Mouse (Mus musculus) MEL (cell line): Measurements from ENCODE around the gene Stab1. TPM values are rescaled to one million over a fixed set of nuclear protein-coding genes. Genes with fewer than 3 reads are reported as not detected.

ENCODE experiments used
- DNase-seq: peaks from one replicate; pipeline ENCODE4 v3.0.0; 2011; ENCODE audit warnings: low read depth, low spot score
- H3K27ac ChIP-seq: 2 replicates; pipeline ENCODE4 v1.5.1; 2012; ENCODE audit warnings: low read depth, mild to moderate bottlenecking, control low read depth, low read length, moderate library complexity; ENCODE audit not compliant: control insufficient read depth
- H3K27me3 ChIP-seq, 2 experiments: fragments of 150-350 bp in 1 of 2; sonication (generic) in 1 of 2; 2 replicates each; pipeline ENCODE4 v1.6.1; 2012; ENCODE audit warnings: low read length in 2 of 2, mild to moderate bottlenecking in 2 of 2, improper control_type of control experiment in 1 of 2, moderate library complexity in 1 of 2; ENCODE audit not compliant: insufficient read depth in 2 of 2, control insufficient read depth in 1 of 2
- H3K36me3 ChIP-seq, 2 experiments: 2 replicates each; pipeline ENCODE4 v1.6.1; 2012 to 2014; ENCODE audit warnings: low read length in 2 of 2, improper control_type of control experiment in 1 of 2, inconsistent platforms in 1 of 2, mild to moderate bottlenecking in 1 of 2; ENCODE audit not compliant: insufficient read depth in 2 of 2, control insufficient read depth in 1 of 2
- H3K4me1 ChIP-seq, 2 experiments: fragments of 150-350 bp in 1 of 2; sonication (generic) in 1 of 2; 2 replicates each; pipeline ENCODE4 v1.6.1; 2012; ENCODE audit warnings: low read length in 2 of 2, improper control_type of control experiment in 1 of 2, mild to moderate bottlenecking in 1 of 2; ENCODE audit not compliant: insufficient read depth in 2 of 2, control insufficient read depth in 1 of 2
- H3K4me3 ChIP-seq, 2 experiments: fragments of 150-350 bp in 1 of 2; sonication (generic) in 1 of 2; 2 replicates each; pipeline ENCODE4 v1.5.1; 2012; ENCODE audit warnings: low read depth in 2 of 2, low read length in 2 of 2, mild to moderate bottlenecking in 2 of 2, moderate library complexity in 2 of 2, control low read depth in 1 of 2, improper control_type of control experiment in 1 of 2; ENCODE audit not compliant: control insufficient read depth in 1 of 2, insufficient read depth in 1 of 2
- H3K79me2 ChIP-seq: 2 replicates; pipeline ENCODE4 v1.6.1; 2012; ENCODE audit warnings: mild to moderate bottlenecking, low read length, moderate library complexity; ENCODE audit not compliant: control insufficient read depth, poor library complexity, insufficient read depth
- H3K9ac ChIP-seq: 2 replicates; pipeline ENCODE4 v1.6.1; 2012; ENCODE audit warnings: low read depth, mild to moderate bottlenecking, control low read depth, low read length, moderate library complexity; ENCODE audit not compliant: control insufficient read depth, poor library complexity, severe bottlenecking
- H3K9me3 ChIP-seq: fragments of 150-350 bp; sonication (generic); replicated peaks from 2 replicates; pipeline ENCODE4 v1.6.1; 2012; ENCODE audit warnings: mild to moderate bottlenecking, low read length, improper control_type of control experiment, moderate library complexity; ENCODE audit not compliant: insufficient read depth
- BHLHE40 ChIP-seq: IDR thresholded peaks from 2 replicates; pipeline ENCODE4 v1.6.1; 2012; ENCODE audit warnings: low read depth, mild to moderate bottlenecking, inconsistent platforms, low read length, improper control_type of control experiment, borderline replicate concordance
- GATA1 ChIP-seq: IDR thresholded peaks from 2 replicates; pipeline ENCODE4 v1.6.1; 2011; ENCODE audit warnings: low read depth, low read length, improper control_type of control experiment
- JUND ChIP-seq: IDR thresholded peaks from 2 replicates; pipeline ENCODE4 v1.6.1; 2011; ENCODE audit warnings: low read depth, mild to moderate bottlenecking, improper control_type of control experiment, low read length
- MAFK ChIP-seq: IDR thresholded peaks from 2 replicates; pipeline ENCODE4 v1.6.1; 2011; ENCODE audit warnings: low read depth, mild to moderate bottlenecking, low read length, improper control_type of control experiment, borderline replicate concordance
- MAX ChIP-seq: IDR thresholded peaks from 2 replicates; pipeline ENCODE4 v1.6.1; 2011; ENCODE audit warnings: low read length, improper control_type of control experiment
- MXI1 ChIP-seq: IDR thresholded peaks from 2 replicates; pipeline ENCODE4 v1.6.1; 2011; ENCODE audit warnings: mild to moderate bottlenecking, low read depth, low read length, improper control_type of control experiment
- MYB ChIP-seq: IDR thresholded peaks from 2 replicates; pipeline ENCODE4 v1.6.1; 2011; ENCODE audit warnings: mild to moderate bottlenecking, low read depth, low read length, improper control_type of control experiment
- RAD21 ChIP-seq: IDR thresholded peaks from 2 replicates; pipeline ENCODE4 v1.6.1; 2011; ENCODE audit warnings: mild to moderate bottlenecking, low read depth, low read length, improper control_type of control experiment
- RCOR1 ChIP-seq: IDR thresholded peaks from 2 replicates; pipeline ENCODE4 v1.6.1; 2012; ENCODE audit warnings: low read depth, mild to moderate bottlenecking, inconsistent platforms, low read length, improper control_type of control experiment
- SMC3 ChIP-seq: IDR thresholded peaks from 2 replicates; pipeline ENCODE4 v1.6.1; 2011; ENCODE audit warnings: low read depth, low read length, improper control_type of control experiment
- ZC3H11A ChIP-seq: IDR thresholded peaks from 2 replicates; pipeline ENCODE4 v1.6.1; 2012; ENCODE audit warnings: low read depth, mild to moderate bottlenecking, inconsistent platforms, low read length, improper control_type of control experiment
- ZNF384 ChIP-seq: IDR thresholded peaks from 2 replicates; pipeline ENCODE4 v1.6.1; 2012; ENCODE audit warnings: low read depth, mild to moderate bottlenecking, inconsistent platforms, low read length, improper control_type of control experiment
- polyA plus RNA-seq, 2 experiments: library from polyadenylated mRNA; stranded (reverse) in 1 of 2; unstranded in 1 of 2; fragments of >175 nt in 1 of 2; fragments of >200 nt in 1 of 2; gene quantifications; 2 replicates each; pipeline versions ENCODE4 v1.2.1 to v1.2.4; 2012; ENCODE audit warnings: low replicate concordance in 2 of 2, low read depth in 1 of 2; ENCODE audit not compliant: insufficient read length in 2 of 2, insufficient read depth in 1 of 2, missing spikeins in 1 of 2
- total RNA-seq: library from RNA; depleted of rRNA; stranded (reverse); fragments of 300-350 nt; gene quantifications from 2 replicates; pipeline ENCODE4 v1.2.3, GENCODE M21; 2012

Stab1 gene
- total and polyA plus RNA-seq, 3 experiments = 0.15 to 0.40 TPM; not detected in 1

DNA sequence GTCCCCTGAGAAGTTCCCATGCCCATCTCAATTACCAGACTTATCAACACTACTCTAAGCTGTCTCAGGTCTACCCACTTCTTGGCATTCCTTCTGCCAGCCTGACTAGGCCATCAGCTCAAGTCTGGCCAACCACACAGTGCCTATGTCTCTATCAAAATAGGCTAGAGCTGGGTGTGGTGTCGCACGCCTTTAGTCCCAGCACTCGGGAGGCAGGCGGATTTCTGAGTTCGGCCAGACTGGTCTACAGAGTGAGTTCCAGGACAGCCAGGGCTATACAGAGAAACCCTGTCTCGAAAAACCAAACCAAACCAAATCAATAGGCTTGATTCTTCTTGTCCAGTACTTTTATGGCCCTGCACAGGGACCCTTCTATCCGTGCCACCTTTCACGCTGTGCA is 41.6 kb downstream of the Stab1 start:
- Histone ChIP-seq H3K4me3 (0 out of 4 replicates have a peak overlapping the region, but pooled peaks of 1 of the 2 experiments have one; percentile 8), H3K9ac (0 out of 2 replicates have a peak overlapping the region, but pooled peaks have one; percentile 34), H3K4me1 (peaks cover 3 to 31% of the 10 kb centered on the region in 2 experiments), H3K27ac (no peak overlapping the region), H3K79me2 (peaks cover 27% of the 10 kb centered on the region), H3K9me3 (no peaks in the 10 kb centered on the region)
- no peak for TF ChIP-seq ZNF384
- no peak for TF ChIP-seq ZC3H11A
- TF ChIP-seq RCOR1 = no peak
- no peak for TF ChIP-seq MYB
- TF ChIP-seq MXI1 = no peak
- no peak for TF ChIP-seq MAFK
- no peak for TF ChIP-seq BHLHE40
- TF ChIP-seq JUND = no peak
- no peak for TF ChIP-seq MAX
- no peak for TF ChIP-seq GATA1
- TF ChIP-seq, all 39 proteins: peak for 0
- no peaks in the 10 kb centered on the region for H3K27me3 ChIP-seq
- no peak for DNase-seq
- peaks cover 4 to 6% of the 10 kb centered on the region in 2 experiments for H3K36me3 ChIP-seq

DNA sequence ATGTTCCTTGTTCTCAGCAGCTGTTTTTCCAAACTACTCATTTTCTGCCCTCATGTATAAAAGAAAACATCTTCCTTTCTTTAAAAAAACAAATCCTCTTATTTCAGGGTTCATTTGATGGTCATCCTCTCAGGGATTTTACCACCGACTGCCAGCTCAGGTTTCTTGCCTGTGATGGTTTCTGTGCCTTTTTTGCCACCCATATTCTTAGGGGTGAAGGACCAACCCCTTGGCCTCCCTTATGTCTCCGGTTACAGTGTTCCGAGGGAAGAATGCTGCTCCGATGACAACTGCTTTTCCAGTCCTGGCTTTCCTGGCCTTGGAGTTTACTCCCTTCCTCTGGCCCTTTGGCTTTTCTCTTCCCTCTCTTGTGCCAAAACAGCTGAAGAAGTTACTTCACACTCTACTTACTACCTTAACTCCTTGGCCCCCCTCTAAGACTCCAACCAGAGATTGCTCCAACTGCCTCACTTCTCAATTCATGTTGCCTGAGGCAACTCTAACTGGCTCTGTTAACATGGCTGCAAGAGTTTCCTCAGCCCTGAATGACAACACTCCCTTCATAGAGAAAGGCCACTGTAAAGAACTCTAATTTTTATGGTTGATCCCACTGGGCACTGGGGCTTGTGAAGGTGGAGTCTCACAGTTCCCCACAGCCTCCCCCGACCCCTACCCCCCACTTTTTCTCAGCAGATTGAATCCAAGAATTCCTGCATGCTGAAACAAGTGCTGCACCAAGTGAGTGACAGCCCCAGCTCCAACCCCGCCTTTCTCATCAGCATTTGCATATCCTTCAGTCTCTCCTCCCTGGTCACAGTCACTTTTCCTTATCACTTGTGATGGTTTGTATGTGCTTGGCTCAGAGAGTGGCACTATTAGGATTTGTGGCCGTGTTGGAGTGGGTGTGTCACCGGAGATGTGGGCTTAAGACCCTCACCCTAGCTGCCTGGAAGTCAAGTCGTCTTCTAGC is 43.0 kb downstream of the Stab1 start:
- peak; percentile 64 for DNase-seq
- H3K9me3 ChIP-seq = no peaks in the 10 kb centered on the region
- no peak for TF ChIP-seq ZC3H11A
- 0 out of 2 replicates have a peak, but pooled peaks have one; percentile 3 for TF ChIP-seq GATA1
- H3K9ac ChIP-seq = no peak overlapping the region
- no peak overlapping the region for H3K4me3 ChIP-seq
- peaks cover 3 to 27% of the 10 kb centered on the region in 2 experiments for H3K4me1 ChIP-seq
- no peaks in the 10 kb centered on the region for H3K27me3 ChIP-seq
- H3K79me2 ChIP-seq = peaks cover 19% of the 10 kb centered on the region
- H3K36me3 ChIP-seq = peaks cover 6% of the 10 kb centered on the region in 2 experiments
- H3K27ac ChIP-seq = no peak overlapping the region

GRCm38 (mm10) chr14:31115522-31115921 is 52.9 kb downstream of the Stab1 start:
- TF ChIP-seq RAD21 (no peak), MXI1 (no peak), MYB (no peak), SMC3 (no peak)
- H3K4me1 ChIP-seq = peaks cover 11 to 13% of the 10 kb centered on the region in 2 experiments
- H3K27me3 ChIP-seq = no peaks in the 10 kb centered on the region
- no peak overlapping the region for H3K4me3 ChIP-seq
- peaks cover 1% of the 10 kb centered on the region; the same call in 1 of the 2 replicates for H3K79me2 ChIP-seq
- H3K36me3 ChIP-seq = peaks cover 15 to 37% of the 10 kb centered on the region in 2 experiments
- no peak for DNase-seq
- H3K9ac ChIP-seq = no peak overlapping the region
- H3K27ac ChIP-seq = no peak overlapping the region
- no peaks in the 10 kb centered on the region for H3K9me3 ChIP-seq
